Mouse (Mus musculus) brain, embryonic 14.5 days (tissue): ENCODE measurements at regions not wholly inside any gene's neighbourhood (a gene's known extent, or its start where the extent isn't known, plus 50 kb on each side); places are given as distances from the start of the nearest gene placed in this dataset.

Source experiments
- DNase-seq: peaks from one replicate; pipeline ENCODE4 v3.0.0-alpha.2; 2011; ENCODE audit warnings: low read depth
- CTCF ChIP-seq: fragments of 200-500 bp; IDR thresholded peaks from 2 replicates; pipeline ENCODE4 v1.5.1; 2012; ENCODE audit warnings: inconsistent platforms, mild to moderate bottlenecking, moderate library complexity, borderline replicate concordance; ENCODE audit not compliant: insufficient read depth, insufficient read length; ENCODE audit errors: extremely low read depth
- POLR2A ChIP-seq: fragments of 200-500 bp; IDR thresholded peaks from 2 replicates; pipeline ENCODE4 v1.6.1; 2012; ENCODE audit warnings: mild to moderate bottlenecking, inconsistent platforms, borderline replicate concordance; ENCODE audit not compliant: poor library complexity, insufficient read depth, insufficient read length, severe bottlenecking; ENCODE audit errors: extremely low read depth

GRCm38 (mm10) chr10:17431068-17431467 lies 291.9 kb upstream of the Cited2 start:
- no peak for TF ChIP-seq POLR2A
- no peak for TF ChIP-seq CTCF
- no peak for DNase-seq

- DNase-seq = peak; percentile 12
- no peak for TF ChIP-seq CTCF
- no peak for TF ChIP-seq POLR2A
Observed at GRCm38 (mm10) chr10:17434098-17434497, 288.9 kb upstream of the Cited2 start.

GRCm38 (mm10) chr10:17450240-17450639 lies 272.8 kb upstream of the Cited2 start:
- no peak for DNase-seq
- TF ChIP-seq CTCF (no peak), POLR2A (no peak)

GRCm38 (mm10) chr10:17470880-17471279 lies 252.1 kb upstream of the Cited2 start:
- DNase-seq = no peak
- TF ChIP-seq CTCF (no peak), POLR2A (no peak)

GRCm38 (mm10) chr10:17472536-17472935 lies 250.5 kb upstream of the Cited2 start:
- no peak for DNase-seq
- no peak for TF ChIP-seq POLR2A
- no peak for TF ChIP-seq CTCF

- TF ChIP-seq CTCF = no peak
- no peak for TF ChIP-seq POLR2A
Observed at GRCm38 (mm10) chr10:17475976-17476375, 247.0 kb upstream of the Cited2 start.

GRCm38 (mm10) chr10:17476720-17477119 lies 246.3 kb upstream of the Cited2 start:
- no peak for TF ChIP-seq CTCF
- TF ChIP-seq POLR2A = no peak
- no peak for DNase-seq

More at GRCm38 (mm10) chr10:17475976-17476375, 247.0 kb upstream of the Cited2 start:
- DNase-seq = no peak

GRCm38 (mm10) chr10:17478761-17479632 lies 244.0 kb upstream of the Cited2 start:
- TF ChIP-seq POLR2A (no peak), CTCF (no peak)
- DNase-seq = peak; percentile 93

GRCm38 (mm10) chr10:17482751-17483150 lies 240.3 kb upstream of the Cited2 start:
- no peak for TF ChIP-seq CTCF
- no peak for TF ChIP-seq POLR2A
- DNase-seq = no peak

- DNase-seq = no peak
- TF ChIP-seq CTCF = no peak
- TF ChIP-seq POLR2A = no peak
Observed at GRCm38 (mm10) chr10:17485049-17485449, 238.0 kb upstream of the Cited2 start.

- no peak for TF ChIP-seq CTCF
- no peak for TF ChIP-seq POLR2A
Observed at GRCm38 (mm10) chr10:17485515-17485914, 237.5 kb upstream of the Cited2 start.

GRCm38 (mm10) chr10:17486011-17486410 lies 237.0 kb upstream of the Cited2 start:
- DNase-seq = no peak
- TF ChIP-seq POLR2A = no peak
- TF ChIP-seq CTCF = no peak

More at GRCm38 (mm10) chr10:17485515-17485914, 237.5 kb upstream of the Cited2 start:
- DNase-seq = no peak
